Mouse (Mus musculus) erythroblast, embryonic 14.5 days (primary cell): ENCODE data around the gene Lhx6. TPM values are rescaled to one million over a fixed set of nuclear protein-coding genes. Genes with fewer than 3 reads are reported as not detected.
"Not testable (repeated sequence)": the region's sequence is repeated elsewhere in the genome, so short reads cannot be mapped to it uniquely, and the experiment has no call there.

Source experiments
- H3K27me3 ChIP-seq: 2 replicates; pipeline ENCODE4 v1.6.1; 2012; ENCODE audit warnings: inconsistent platforms; ENCODE audit not compliant: control insufficient read depth
- H3K36me3 ChIP-seq: 2 replicates; pipeline ENCODE4 v1.6.1; 2012; ENCODE audit warnings: mild to moderate bottlenecking, inconsistent platforms; ENCODE audit not compliant: control insufficient read depth
- H3K4me1 ChIP-seq: 2 replicates; pipeline ENCODE4 v1.6.1; 2012; ENCODE audit warnings: inconsistent platforms; ENCODE audit not compliant: control insufficient read depth
- H3K4me3 ChIP-seq: replicated peaks from 2 replicates; pipeline ENCODE3; 2012; ENCODE audit warnings: moderate library complexity, mild to moderate bottlenecking, inconsistent platforms
- H3K9me3 ChIP-seq: 2 replicates; pipeline ENCODE4 v1.6.1; 2012; ENCODE audit warnings: low read length, inconsistent platforms, mixed read lengths; ENCODE audit not compliant: control insufficient read depth
- GATA1 ChIP-seq: IDR thresholded peaks from 2 replicates; pipeline ENCODE4 v1.6.1; 2012; ENCODE audit warnings: low read length, inconsistent platforms, mixed read lengths
- TAL1 ChIP-seq: IDR thresholded peaks from 3 replicates; pipeline ENCODE4 v1.6.1; 2012; ENCODE audit warnings: low read length, inconsistent platforms, mixed read lengths
- polyA plus RNA-seq: library from polyadenylated mRNA; stranded (reverse); fragments of >175 nt; gene quantifications from 2 replicates; pipeline ENCODE4 v1.2.3, GENCODE M21; 2012

The Lhx6 gene
- polyA plus RNA-seq = 0.02 TPM in 1 of 2 replicates, not detected in the other

- TF ChIP-seq GATA1 = no peak
- H3K4me1 ChIP-seq = no peaks in the 10 kb centered on the region
- H3K36me3 ChIP-seq = no peaks in the 10 kb centered on the region
- peaks cover 7% of the 10 kb centered on the region; the same call in 1 of the 2 replicates for H3K9me3 ChIP-seq
- no peak within 1 kb of the TSS for H3K4me3 ChIP-seq
- H3K27me3 ChIP-seq = peaks cover 99% of the 10 kb centered on the region
Observed at GRCm38 (mm10) chr2:36104956-36105741, at the start of gene Lhx6. Lhx6 (minus strand) TSS chr2:36105408.

GRCm38 (mm10) chr2:36152401-36152800 is 47.2 kb upstream of the Lhx6 start:
- H3K9me3 ChIP-seq, H3K4me3 ChIP-seq, H3K4me1 ChIP-seq, H3K27me3 ChIP-seq: not testable (repeated sequence)
- H3K36me3 ChIP-seq = peaks cover 69% of the 10 kb centered on the region

GRCm38 (mm10) chr2:36148876-36149365 is 43.7 kb upstream of the Lhx6 start:
- no peak for TF ChIP-seq TAL1
- TF ChIP-seq GATA1 = no peak
- no peaks in the 10 kb centered on the region for H3K9me3 ChIP-seq
- H3K4me1 ChIP-seq = no peaks in the 10 kb centered on the region
- no peak overlapping the region for H3K4me3 ChIP-seq
- peaks cover 48% of the 10 kb centered on the region for H3K36me3 ChIP-seq
- no peaks in the 10 kb centered on the region for H3K27me3 ChIP-seq

- TF ChIP-seq GATA1 (no peak), TAL1 (no peak)
Observed at GRCm38 (mm10) chr2:36139096-36139495, 33.9 kb upstream of the Lhx6 start.

GRCm38 (mm10) chr2:36136300-36136941 is 31.2 kb upstream of the Lhx6 start, which contains the start of the genes Mrrf and Rbm18:
Mrrf (plus strand) TSS chr2:36136389.
Rbm18 (minus strand) TSS chr2:36136773.
- peak within 1 kb of the TSS; percentile 80 for H3K4me3 ChIP-seq
- no peaks in the 10 kb centered on the region for H3K27me3 ChIP-seq
- H3K4me1 ChIP-seq = peaks cover 24% of the 10 kb centered on the region
- TF ChIP-seq TAL1 (no peak), GATA1 (no peak)
- no peaks in the 10 kb centered on the region for H3K9me3 ChIP-seq
- H3K36me3 ChIP-seq = peaks cover 48% of the 10 kb centered on the region

More at GRCm38 (mm10) chr2:36139096-36139495, 33.9 kb upstream of the Lhx6 start:
- H3K36me3 ChIP-seq = peaks cover 46% of the 10 kb centered on the region
- H3K4me1 ChIP-seq = peaks cover 24% of the 10 kb centered on the region
- H3K27me3 ChIP-seq = no peaks in the 10 kb centered on the region
- no peak overlapping the region for H3K4me3 ChIP-seq
- H3K9me3 ChIP-seq = no peaks in the 10 kb centered on the region

GRCm38 (mm10) chr2:36135887-36136286 is 30.7 kb upstream of the Lhx6 start:
- Histone ChIP-seq H3K36me3 (peaks cover 48% of the 10 kb centered on the region), H3K9me3 (no peaks in the 10 kb centered on the region), H3K27me3 (no peaks in the 10 kb centered on the region), H3K4me3 (peak overlapping the region; percentile 80), H3K4me1 (peaks cover 24% of the 10 kb centered on the region)
- TF ChIP-seq TAL1 (no peak), GATA1 (no peak)

- TF ChIP-seq GATA1 (no peak), TAL1 (no peak)
- Histone ChIP-seq H3K9me3 (no peaks in the 10 kb centered on the region), H3K4me1 (no peaks in the 10 kb centered on the region), H3K4me3 (no peak overlapping the region), H3K27me3 (no peaks in the 10 kb centered on the region), H3K36me3 (peaks cover 89% of the 10 kb centered on the region)
Observed at GRCm38 (mm10) chr2:36129051-36129450, 23.8 kb upstream of the Lhx6 start.

- no peaks in the 10 kb centered on the region for H3K9me3 ChIP-seq
- no peaks in the 10 kb centered on the region for H3K4me1 ChIP-seq
- H3K27me3 ChIP-seq = no peaks in the 10 kb centered on the region
- TF ChIP-seq TAL1 (no peak), GATA1 (no peak)
- peaks cover 88% of the 10 kb centered on the region for H3K36me3 ChIP-seq
- no peak overlapping the region for H3K4me3 ChIP-seq
Observed at GRCm38 (mm10) chr2:36127973-36128372, 22.8 kb upstream of the Lhx6 start.

- TF ChIP-seq TAL1 (no peak), GATA1 (no peak)
- peaks cover 88% of the 10 kb centered on the region for H3K36me3 ChIP-seq
Observed at GRCm38 (mm10) chr2:36126795-36127429, 21.7 kb upstream of the Lhx6 start.

More at GRCm38 (mm10) chr2:36126795-36127429, 21.7 kb upstream of the Lhx6 start:
- no peaks in the 10 kb centered on the region for H3K4me1 ChIP-seq
- H3K4me3 ChIP-seq = no peak overlapping the region
- no peaks in the 10 kb centered on the region for H3K9me3 ChIP-seq
- H3K27me3 ChIP-seq = no peaks in the 10 kb centered on the region
